Mouse (Mus musculus): ENCODE results near the gene Calm3.

The Calm3 gene

DNA sequence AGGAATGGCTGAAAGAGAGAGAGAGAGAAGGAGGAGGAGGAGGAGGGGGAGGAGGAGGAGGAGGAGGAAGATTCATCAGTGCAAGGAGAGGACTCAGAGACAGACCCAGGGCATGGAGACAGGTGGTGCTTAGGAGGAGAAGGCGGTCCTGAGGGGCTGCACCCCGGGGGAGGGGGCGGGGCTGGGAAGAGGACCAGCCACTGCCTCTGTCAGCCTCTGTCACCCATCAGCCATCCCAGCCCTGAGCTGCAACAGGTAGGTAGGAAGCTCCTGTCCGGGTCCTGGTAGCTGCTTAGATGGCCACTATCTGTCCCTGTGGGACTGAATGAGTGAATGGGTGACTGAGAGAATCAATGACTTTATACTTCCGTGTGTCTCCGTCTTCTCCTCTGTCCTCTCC is 30.3 kb downstream of the Calm3 start:
- DNase-seq (ENCODE audit: extremely low spot score, low read depth, low spot score) = no peak

DNA sequence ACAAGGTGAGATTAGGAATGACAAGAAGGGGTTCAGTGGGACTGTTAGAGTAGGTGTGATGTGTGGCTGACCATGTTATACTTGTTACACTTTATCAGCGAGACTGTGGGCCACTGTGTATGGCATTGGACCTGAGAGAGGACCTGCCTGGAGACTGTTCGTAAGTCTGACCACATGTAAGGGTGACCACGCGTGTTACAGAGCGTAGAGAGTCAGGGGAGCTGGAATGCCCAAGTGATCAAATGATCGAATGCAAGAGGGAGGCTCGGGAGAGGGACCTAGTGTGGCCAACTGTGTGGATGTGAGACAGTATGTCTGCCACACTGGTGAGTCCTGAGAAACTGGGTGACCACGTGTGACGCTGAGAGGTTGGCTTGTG is 31.6 kb downstream of the Calm3 start:
- no peak for DNase-seq (ENCODE audit: extremely low spot score, low read depth, low spot score)

DNA sequence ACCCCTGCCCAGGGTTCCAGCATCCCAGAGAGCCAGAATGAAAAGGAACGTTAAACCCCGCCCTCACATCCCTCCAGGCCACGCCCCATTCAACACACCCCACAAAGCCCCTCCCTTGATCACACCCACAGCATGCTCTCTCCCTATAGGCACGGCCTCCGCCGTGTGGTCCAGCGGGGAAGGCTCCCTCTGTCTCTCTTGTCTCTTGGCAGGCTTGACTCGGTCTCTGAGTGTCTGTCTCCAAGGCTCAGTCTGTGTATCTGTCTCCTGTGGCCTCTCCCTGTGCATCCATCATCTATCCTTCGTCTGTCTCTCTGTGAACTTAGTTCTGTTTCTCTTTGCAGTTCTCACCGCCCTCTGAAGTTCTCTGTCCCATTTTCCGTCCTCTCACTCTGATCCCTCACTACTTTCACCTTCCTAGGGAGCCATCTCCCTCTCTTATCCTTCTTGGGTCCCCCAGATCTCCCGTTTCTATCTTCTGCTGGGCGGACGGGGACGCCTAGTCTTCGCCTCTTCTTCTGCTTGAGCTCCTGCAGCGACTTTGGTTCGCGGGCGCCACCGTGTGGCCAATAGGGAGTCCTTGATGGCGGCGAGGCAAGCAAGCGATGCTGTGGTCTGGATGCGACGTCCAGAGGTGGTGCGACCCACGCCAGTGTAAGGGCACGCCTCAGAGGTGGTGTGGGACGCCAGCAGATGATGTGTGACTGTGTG is 32.1 kb downstream of the Calm3 start, which contains the start of gene Gng8:
Gene Gng8, plus strand, starts transcription at position 146 of the 711 bp plus-strand sequence.
- peak; percentile 81 for DNase-seq (ENCODE audit: extremely low spot score, low read depth, low spot score)

DNA sequence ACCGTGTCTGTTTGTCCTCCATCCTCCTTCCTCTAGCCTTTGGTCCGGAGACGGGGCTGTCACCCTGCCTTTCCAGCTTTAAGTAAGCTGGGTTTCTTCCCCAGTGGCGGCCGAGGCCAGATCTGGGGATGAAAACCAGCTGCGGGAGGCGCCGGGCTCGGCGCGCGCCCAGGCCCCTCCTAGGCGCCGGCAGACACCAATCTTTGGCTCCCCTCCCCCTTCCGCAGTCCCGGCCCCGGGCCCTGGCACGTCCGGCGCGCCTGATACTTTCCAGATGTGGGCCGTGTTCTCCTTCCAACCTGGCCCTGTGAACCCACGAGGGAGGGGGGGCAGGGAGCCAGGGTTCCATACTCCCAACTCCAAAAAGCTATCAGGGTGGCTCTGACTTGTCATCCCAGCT is 33.0 kb downstream of the Calm3 start:
- DNase-seq (ENCODE audit: extremely low spot score, low read depth, low spot score) = peak; percentile 85

DNA sequence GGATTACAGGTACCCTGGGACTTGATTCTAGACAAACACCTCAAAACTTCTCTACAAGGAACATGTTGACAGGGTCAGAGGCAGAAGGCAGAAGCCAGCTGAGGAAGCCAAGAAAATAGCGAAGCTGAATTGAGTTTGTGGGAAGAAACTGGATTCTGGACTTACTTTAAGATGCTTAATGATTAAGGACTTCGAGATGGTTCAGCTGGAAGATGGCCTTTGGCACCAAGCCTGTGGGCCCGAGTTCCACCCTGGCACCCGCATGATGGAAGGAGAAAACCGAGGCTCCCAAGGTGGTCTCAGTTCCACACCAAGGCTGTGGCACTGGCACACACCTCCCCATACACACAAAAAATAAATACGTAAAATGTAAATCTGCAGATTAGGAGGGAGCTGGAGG is 33.4 kb downstream of the Calm3 start:
- DNase-seq (ENCODE audit: extremely low spot score, low read depth, low spot score) = no peak

DNA sequence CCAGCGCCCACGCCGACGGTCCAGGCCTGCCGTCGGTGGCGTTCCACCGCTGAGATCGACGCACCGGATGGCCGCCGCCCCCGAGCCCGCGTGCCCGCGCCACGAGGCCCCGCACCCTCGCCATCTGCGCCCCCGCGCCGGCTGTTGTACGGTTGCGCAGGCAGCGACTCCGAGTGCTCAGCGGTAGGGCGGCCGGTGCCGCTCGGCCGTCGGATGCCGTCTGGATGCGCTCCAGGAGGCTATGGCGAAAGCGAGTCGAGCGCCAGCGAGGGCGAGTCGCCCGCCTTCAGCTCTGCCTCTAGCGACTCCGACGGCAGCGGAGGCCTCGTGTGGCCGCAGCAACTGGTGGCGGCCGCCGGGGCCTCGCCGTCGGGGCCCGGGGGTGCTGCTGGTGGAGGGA is 38.0 kb downstream of the Calm3 start:
- DNase-seq (ENCODE audit: extremely low spot score, low read depth, low spot score) = no peak

DNA sequence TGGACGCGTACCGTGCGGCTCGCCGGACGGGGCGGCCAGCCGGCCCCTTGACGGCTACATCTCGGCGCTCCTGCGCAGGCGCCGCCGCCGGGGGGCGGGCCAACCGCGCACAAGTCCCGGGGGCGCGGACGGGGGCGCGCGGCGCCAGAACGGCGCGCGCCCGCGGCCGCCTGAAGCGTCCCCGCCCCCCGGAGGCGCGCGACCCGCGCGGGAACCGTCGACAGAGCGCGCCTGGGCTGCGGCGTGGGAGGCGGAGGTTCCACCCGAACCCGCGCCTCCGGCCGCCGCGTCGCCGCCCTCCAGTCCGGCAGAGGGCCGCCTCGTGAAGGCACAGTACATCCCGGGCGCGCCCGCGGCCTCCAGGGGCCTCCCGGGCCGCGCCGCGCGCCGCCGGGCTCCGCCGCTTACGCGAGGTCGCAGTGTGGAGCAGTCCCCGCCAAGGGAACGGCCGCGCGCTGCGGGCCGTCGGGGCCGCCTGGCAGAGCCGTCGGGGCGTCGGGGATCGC is 38.6 kb downstream of the Calm3 start:
- no peak for DNase-seq (ENCODE audit: extremely low spot score, low read depth, low spot score)

DNA sequence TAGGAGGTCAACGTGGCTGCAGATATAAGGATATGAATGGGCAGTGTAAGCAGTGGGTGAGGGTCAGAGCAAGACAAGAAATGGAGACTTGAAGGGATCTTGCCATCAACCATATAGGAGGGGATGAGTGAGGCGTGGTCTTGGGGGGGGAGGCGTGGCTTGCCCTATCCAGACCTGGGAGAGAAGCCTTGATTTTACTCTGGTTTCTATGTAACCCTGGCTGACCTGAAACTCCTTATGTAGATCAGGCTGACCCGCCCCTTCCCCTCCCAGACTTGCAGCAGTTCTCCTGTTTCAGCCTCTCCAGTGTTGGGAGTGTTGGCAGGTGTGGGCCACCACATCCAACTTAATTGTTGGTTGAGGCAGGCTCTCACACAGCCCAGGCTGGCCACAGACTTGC is 39.6 kb downstream of the Calm3 start:
- no peak for DNase-seq (ENCODE audit: extremely low spot score, low read depth, low spot score)

DNA sequence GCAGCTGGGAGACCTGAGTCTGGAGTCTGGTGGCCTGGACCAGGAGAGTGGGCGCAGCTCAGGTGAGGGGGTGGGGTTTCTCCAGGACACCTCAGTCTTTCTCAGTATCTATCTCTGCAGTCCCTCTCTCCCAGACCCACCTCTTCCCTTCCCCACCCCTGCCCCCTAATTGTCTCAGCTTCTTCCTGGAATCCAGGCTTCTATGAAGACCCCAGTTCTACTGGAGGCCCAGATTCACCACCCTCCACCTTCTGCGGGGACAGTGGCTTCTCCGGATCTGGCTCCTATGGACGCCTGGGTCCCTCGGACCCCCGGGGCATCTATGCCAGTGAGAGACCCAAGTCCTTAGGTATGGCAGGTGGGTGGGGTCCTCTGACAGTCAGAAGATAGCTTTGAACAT is 40.8 kb downstream of the Calm3 start:
- DNase-seq (ENCODE audit: extremely low spot score, low read depth, low spot score) = no peak

DNA sequence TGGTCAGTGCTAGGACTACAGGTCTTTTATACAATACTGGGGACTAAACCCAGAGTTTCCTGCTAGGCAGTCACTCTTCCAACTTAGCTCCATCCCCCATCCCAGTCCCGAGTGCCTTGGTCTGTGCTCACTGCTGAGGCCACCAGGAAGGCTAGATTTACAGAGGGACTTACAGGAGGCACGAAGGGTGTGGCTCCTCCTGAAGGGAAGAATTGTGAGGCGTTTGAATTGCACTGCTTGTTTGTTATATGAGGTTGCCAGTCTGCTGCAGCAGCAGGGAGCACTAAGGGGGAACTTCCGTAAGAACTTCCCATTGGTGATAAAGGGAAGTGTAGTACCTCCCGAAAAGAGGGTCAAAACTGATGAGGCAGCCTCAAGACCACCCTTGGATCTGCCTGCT is 43.3 kb downstream of the Calm3 start:
- no peak for DNase-seq (ENCODE audit: extremely low spot score, low read depth, low spot score)

DNA sequence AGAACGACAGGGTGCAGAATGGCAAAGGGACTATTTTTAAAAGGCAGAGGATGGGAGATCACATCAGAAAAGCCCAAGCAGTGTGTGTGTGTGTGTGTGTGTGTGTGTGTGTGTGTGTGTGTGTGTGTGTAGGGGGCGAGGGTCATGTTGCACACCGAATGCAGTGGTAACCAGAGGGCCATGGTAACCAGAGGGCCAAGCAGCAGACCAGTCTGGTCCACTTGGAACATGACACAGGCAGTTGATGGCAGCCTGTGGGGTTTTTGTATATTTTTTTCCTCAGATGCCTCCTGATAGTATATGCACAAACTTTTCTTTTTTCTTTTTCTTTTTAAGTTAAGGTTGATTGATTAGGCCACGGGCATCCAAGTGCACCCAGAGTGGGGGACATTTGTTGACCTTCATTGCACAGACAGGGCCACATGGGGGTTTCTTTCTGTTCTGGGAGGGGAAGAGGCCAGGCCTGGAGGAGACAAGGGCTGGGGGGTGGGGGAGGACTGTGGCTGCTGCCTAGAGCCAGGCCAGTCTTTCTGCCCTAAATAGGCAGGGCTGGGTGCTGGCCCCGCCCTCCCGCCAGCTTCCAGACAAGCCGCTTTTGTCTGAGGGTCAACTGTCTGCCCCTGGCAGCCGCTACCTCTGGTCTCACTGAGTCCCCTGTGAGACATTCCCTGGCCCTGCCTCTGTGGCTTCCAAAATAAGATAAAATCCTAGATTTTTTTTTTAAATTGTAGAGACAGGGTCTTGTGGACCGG is 43.9 kb downstream of the Calm3 start:
- DNase-seq (ENCODE audit: extremely low spot score, low read depth, low spot score) = no peak

DNA sequence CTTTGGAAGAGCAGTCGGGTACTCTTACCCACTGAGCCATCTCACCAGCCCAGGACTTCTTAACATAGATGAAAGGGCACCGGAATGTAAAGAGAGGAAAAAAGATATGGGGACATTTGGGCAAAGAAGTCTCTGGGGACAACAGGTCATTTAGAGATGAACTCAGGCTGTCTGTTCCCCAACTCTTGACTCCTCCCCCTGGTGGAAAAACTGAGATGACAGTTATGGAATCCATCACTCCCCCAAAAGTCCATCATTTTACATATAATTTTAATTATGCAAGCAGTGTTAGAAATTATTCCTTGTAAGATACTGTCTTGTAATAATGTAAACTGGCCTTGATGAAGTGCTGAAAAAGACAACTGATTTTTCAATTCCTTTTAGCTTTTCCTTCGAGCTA is 46.2 kb downstream of the Calm3 start:
- DNase-seq (ENCODE audit: extremely low spot score, low read depth, low spot score) = no peak

DNA sequence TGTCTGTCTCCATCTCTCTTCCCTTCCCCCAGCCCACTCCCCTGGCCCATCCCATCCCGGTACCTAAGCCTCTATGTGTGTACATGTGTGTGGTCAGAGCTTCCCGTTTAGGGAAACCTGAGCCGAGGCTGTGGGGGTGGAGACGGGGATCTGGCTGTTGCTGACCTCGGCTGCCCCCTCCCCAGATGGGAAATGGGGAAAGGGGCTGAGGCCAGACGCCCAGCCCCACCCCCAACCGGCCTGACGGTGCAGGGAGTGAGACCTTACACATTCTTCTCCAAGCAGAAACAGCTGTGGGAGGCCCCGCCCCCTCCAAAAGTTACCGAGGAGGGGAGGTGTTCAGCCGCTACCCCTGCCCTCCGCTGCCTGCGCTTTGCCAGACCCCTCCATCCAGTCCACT is 47.3 kb downstream of the Calm3 start:
- DNase-seq (ENCODE audit: extremely low spot score, low read depth, low spot score) = peak; percentile 87

DNA sequence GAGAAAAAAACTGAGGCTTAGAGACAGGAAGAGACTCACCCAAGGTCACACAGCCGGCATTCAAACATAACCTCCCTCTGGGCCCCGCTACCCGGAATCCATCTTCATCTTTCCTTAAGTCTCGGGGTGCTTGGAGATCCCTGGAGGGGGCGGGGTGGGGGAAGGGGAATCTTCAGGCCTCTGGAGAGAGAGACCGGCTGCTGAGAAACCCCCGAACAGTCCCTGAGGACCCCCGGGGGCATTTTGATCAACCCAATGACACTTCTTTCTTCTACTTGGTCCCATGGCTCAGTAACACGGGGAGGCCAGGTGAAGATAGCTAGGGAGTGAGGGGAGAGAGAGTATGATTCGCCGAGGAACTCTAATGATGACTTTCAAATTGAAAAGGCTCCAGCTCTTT is 47.9 kb downstream of the Calm3 start:
- no peak for DNase-seq (ENCODE audit: extremely low spot score, low read depth, low spot score)

DNA sequence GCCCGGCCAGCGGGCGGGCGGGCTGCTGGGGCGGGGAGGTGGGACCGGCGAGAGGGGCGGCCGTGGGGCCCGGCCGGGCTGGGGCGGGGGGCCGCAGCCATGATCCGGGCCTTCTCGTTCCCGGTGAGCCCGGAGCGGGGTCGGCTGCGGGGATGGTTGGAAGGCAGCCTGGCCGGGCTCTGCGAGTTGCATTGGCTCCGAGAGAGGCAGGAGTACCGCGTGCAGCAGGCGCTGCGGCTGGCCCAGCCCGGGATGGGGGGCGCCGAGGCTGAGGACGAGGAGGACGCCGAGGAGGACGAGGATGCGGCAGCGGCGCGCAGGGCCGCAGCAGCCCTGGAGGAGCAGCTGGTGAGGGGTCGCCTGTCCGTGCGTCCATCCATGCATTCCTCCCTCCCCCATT is 48.6 kb downstream of the Calm3 start:
- DNase-seq (ENCODE audit: extremely low spot score, low read depth, low spot score) = no peak

DNA sequence AGATGAGACGGTGACA is 48.8 kb downstream of the Calm3 start, which contains the start of gene Dact3:
Gene Dact3, plus strand, starts transcription at position 8 of the 16 bp plus-strand sequence.
- no peak for DNase-seq (ENCODE audit: extremely low spot score, low read depth, low spot score)

DNA sequence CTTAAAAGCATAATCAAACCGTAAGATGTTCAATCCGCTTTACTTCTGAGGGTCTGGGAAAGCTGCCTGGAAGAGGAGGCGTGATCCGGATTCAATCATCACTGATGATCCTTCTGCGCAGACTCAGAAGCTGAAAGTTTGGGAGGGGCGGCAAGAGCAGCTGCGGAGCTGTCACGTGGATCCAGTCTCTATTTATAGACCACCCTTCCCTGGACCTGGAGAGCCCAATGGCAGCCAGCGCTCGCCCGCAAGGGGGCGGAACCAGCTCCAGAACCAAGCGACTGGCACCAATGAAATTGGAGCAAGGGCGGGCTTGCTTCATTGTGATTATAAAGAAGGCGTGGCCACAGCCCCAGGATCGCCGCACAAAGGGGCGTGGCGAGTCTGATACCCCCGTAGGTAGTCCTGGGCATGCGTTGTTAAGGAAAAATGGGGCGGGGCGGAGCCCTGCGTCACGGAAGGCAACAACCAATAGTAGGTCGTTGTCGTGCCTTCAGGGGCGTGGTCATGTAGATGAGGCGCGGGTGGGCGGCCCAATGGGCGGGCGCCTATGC is 49.1 kb downstream of the Calm3 start:
- peak; percentile 99 for DNase-seq (ENCODE audit: extremely low spot score, low read depth, low spot score)

DNA sequence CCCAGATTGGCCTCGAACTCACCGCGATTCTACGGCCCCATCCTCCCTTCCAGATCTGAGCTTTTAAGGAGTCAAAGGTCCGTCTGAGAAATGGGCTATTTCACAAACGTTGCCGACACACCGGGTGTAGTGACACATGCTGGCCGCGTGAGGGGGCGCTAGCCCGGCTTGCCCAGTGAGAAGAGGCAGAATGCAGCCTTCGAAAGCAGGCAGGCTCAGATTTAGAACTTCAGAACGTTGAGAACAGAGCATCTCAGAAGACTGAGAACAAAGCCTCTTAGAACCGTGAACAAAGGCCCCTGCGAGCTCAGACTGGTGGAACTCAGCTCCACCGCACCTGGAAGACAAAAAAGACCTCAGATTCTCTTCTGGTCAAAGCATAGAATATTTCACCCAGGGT is 49.7 kb downstream of the Calm3 start:
- DNase-seq (ENCODE audit: extremely low spot score, low read depth, low spot score) = no peak

DNA sequence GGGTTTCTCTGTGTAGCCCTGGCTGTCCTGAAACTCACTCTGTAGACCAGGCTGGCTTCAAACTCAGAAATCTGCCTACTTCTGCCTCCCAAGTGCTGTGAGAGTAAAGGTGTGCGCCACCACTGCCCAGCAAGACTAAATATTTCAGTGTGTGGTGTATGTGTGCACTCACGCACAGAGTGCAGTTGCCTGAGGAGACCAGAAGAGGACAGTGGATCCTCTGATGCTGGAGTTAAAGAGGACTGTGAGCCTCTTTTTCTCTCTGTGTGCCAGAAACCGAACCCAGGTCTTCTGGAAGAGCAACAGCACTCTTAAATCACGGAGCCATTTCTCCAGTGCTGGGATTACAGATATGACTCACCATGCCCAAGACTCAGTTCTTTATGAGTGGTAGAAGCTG is 50.5 kb downstream of the Calm3 start:
- DNase-seq (ENCODE audit: extremely low spot score, low read depth, low spot score) = no peak

DNA sequence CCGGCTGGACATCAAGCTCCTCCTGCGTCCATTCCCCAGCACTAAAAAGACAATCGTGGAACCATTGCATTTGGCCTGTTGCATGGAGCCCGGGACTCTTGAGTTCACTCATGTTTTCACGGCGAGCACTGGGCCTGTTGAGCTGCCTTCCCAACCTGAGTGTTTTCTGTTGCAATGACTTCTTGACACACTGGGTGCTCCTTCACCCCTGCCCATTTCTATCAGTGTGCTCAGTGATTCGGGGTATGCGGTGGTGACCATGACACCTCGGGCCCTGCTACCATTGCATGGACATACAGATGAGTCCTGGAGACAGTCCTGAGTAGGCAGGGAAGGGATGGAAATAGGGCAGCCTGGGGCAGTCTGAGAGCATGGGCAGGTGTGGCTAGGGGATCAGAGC is 51.4 kb downstream of the Calm3 start:
- no peak for DNase-seq (ENCODE audit: extremely low spot score, low read depth, low spot score)

DNA sequence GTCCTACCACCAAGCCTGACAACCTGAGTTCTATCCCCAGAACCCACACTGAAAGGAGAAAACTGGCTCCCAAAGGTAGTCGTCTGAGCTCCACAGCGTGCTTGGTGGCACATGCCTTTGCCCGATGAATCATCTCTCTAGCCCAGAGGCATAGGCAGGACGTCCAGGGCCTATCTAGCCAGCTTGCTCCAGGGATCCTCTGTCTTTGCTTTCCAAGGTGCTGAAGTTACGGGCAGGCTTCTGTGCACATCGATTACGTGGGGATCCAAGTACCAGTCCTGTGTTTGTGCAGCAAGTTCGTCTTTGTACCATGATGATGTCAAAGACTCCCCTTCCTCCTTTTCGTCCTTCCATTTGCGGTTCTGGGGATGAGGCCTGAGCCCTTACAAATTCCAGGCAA is 52.3 kb downstream of the Calm3 start:
- no peak for DNase-seq (ENCODE audit: extremely low spot score, low read depth, low spot score)

DNA sequence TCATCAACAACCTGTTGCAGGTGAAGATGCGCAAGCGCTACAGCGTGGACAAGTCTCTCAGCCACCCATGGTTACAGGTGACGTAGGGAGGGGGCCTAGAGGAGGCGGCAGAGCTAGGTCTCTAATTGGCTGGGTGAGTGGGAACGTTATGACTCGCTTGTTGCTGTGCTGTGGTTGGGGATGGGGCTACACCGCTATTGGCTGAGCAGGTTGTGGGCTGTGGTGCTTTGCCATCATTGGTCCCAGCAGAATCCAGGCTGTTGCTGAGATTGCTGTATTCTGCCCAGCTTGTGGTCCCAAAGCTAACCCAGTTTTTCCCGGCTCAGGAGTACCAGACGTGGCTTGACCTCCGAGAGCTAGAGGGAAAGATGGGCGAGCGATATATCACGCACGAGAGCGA is 54.4 kb downstream of the Calm3 start:
- DNase-seq (ENCODE audit: extremely low spot score, low read depth, low spot score) = no peak

DNA sequence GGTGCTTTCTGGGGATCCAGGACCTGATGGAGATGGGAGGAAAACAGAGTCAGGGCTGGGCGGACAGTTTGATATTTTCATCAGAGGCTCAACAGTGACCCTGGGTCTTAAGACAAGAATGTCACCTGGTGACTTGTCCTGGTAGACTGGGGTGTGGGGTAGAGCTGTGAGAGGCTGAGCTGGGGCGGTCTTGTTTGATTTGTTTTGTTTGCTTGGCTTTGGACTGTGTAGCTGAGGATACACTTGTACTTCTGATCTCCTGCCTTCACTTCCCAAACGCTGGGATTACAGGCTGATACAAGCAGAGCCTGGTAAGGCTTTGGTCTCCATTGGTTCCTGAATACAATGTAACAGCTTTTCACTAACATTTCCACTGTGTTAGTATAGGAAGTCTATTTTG is 56.4 kb downstream of the Calm3 start:
- DNase-seq (ENCODE audit: extremely low spot score, low read depth, low spot score) = no peak
